Mouse (Mus musculus): ENCODE measurements around the gene Zfp189.
A peak's percentile ranks its signal among the peaks of the same experiment; 100 is the strongest.

Gene Zfp189

DNA sequence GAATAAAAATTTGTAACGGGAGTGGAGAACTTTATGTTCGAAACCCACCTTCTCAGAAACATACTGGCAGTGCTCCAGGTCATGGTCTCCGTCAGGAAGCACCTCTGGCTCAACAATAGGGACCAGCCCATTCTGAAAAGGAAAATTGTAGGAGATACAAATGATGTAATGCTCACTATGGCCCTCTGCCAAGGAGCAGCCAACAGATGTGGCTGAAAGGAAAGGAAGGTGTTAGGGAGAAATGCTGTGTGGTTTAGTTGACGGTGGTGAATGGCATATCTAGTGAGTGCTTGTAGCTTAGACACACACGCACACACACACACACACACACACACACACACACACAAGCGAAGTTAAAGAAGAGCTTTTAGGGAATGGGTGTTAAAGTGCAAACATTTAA lies 18.7 kb downstream of the Zfp189 start:
- DNase-seq (ENCODE audit: low spot score): no peak

DNA sequence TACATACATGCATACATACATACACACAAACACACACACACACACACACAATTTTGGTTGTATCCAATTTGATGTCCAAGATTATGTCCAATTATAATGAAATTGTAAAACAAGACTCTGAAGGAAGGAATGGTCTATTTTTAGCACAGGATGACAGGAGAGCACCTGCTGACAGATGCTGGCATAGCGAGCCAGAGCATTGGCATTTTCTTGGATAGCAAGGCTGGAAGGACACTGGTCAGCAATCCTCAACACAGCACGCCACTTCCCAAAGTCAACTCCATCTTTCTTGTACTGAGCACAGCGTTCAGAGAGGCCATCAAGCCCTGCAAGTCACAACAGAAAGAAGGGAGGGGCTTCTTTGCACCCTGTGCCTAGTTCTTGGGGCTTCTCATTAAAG lies 20.0 kb downstream of the Zfp189 start:
- DNase-seq (ENCODE audit: low spot score): no peak

- DNase-seq (ENCODE audit: low spot score): no peak
These were observed 25.1 kb downstream of the Zfp189 start for GRCm38 (mm10) chr4:49546026-49546425.

DNA sequence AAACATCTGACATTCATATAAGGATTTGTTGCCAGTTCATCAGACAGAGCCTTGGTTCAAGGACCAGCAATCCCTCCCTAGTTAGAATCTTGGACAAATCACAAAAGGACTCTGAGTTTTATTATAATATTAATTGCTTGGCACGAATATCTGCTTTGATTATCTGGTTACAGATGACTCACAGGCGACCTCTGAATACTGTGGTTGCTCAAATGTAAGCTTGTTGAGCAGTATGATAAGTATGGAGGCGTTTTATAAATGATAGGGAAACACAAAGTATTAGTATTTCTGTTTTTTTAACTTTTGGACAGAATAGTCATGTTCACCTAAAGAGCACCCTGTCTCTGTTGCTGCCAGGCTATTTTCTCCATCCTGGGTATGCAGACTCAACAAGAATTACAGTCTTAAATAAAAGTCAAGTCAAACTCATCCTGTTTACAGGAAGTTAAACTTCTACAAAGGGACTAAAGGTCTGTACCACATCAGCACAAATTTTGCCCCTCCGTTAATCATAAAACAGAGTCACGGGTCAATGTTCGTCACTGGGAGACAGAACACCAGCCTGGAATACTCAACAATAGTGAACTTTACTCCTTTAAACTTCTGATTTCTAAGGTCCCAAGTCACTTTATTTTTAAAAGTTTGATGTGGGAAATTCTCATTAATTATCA lies 26.0 kb downstream of the Zfp189 start:
- no peak for DNase-seq (ENCODE audit: low spot score)

DNA sequence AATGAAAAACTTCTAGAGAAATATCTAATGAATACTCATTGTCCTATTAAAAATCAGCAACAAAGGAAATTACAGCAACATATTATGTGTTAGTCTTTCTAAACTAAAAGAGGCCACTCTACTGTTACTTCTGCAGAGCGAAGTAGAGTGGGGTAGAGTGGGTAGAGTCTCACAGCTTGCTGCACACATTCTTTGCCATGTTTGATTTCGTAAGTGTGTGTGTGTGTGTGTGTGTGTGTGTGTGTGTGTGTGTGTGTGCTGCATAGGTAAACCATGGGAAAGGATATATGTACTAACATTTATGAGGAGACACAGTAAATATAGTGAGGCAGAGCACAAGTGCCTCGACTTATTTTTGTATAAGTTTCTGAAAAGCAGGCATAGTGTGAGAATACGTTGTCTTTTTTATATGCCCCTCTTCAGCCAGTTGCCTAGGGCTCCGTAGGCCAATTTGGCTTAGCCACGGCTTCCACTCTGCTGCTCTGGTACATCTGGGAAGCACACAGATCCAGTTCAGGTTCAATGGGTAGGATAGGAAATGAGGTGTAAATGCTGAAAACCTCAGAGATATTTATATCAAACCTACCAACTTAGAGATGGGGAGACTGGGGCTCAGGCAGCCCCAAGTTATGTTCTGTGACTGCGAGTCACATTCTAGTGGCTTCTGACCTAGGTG lies 26.7 kb downstream of the Zfp189 start:
- no peak for DNase-seq (ENCODE audit: low spot score)

GRCm38 (mm10) chr4:49549383-49549782 lies 28.4 kb downstream of the Zfp189 start, which contains the start of gene Aldob:
TSS of gene Aldob (minus strand) at chr4:49549546.
- no peak for DNase-seq (ENCODE audit: low spot score)

DNA sequence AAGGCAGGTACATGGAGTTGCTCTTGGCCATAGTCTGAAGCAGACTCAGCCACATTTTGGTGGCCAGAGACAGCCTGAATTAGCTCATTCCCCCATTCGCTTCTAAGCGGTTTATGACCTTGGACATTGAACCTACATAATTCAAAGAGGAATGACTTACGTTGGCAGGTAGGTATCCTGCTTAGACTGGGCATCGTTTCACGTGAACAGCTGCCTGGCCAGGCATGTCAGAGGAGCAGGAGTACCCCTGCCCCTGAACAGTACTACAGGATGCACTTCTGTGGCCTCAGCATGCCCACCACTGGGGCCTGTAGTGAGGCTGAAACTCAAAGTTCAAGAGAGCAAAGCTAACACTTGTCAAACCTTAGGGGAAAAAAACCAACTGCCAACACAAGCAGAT lies 32.4 kb downstream of the Zfp189 start:
- no peak for DNase-seq (ENCODE audit: low spot score)

DNA sequence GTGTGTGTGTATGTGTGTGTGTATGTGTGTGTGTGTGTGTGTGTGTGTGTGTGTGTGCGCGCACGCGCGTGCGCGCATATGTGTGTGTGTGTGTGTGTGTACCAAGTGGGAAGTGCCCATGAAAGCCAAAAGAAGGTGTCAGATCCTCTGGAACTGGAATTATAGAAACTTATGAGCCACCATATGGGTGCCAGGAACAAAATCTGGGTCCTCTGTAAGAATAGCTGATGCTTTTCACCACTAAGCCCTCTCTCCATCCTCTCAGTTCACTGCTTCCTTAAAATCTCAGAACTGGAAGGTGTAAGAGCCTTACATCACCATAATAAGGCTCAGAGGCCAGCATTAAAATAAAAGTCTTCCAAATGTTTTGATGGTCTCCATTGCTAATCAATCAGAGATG lies 36.4 kb downstream of the Zfp189 start:
- DNase-seq (ENCODE audit: low spot score): no peak

- no peak for DNase-seq (ENCODE audit: low spot score)
These were observed 37.2 kb downstream of the Zfp189 start for GRCm38 (mm10) chr4:49558181-49558580.

GRCm38 (mm10) chr4:49559915-49560772 lies 39.2 kb downstream of the Zfp189 start:
- DNase-seq (ENCODE audit: low spot score): no peak

DNA sequence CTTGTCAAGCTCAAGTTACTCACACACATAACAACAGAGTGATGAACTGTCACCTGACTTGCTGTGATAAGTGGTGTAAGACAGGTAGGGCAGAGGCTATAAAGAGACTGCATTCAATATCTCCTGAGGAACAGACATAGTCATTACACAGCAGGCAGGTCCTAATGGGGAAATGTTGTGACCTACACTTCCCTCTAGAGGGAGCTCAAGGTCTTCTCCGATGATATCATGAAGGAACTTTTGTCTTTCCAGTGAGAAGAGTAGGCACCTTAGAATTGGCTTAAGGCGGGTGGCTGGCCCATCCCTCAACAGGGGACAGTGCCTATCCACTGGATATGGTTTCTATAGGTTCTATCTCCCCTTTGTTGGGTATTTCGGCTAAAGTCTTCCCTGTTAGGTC lies 46.6 kb downstream of the Zfp189 start:
- DNase-seq (ENCODE audit: low spot score): peak; percentile 90

GRCm38 (mm10) chr4:49572194-49572593 lies 51.2 kb downstream of the Zfp189 start:
- no peak for DNase-seq (ENCODE audit: low spot score)
